Mouse (Mus musculus): Measurements from ENCODE around the gene Col9a2. TPM values are rescaled to one million over a fixed set of nuclear protein-coding genes. Genes with fewer than 3 reads are reported as not detected.
A peak's percentile ranks its signal among the peaks of the same experiment; 100 is the strongest.

Gene Col9a2
- polyA plus RNA-seq, 1 experiment from 2014 or later = 27.8 TPM

DNA sequence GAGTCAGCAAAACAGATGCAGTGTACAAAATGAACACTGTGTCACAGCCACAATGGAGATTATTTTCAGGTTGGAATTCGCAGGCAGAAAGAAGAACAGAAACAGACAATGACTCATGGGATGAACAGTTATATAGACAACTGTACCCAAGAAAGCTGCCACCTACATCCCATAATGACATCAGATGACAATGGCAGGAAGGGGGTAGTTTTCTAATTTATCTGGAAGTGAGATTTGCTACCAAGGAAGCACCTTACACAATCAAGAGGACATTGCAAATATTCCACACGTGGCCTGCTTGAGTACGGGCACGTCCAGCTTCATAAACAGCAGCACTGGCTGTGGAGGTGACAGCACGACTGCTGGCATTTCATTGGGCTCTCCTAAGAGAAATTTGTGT lies 30.0 kb upstream of the Col9a2 start:
- Histone ChIP-seq H3K36me3 (no peaks in the 10 kb centered on the region), H3K4me3 (no peak overlapping the region), H3K4me1 (replicated peaks) (peaks cover 15% of the 10 kb centered on the region), H3K27me3 (no peaks in the 10 kb centered on the region), H3K9me3 (no peaks in the 10 kb centered on the region), H3K4me2 (no peak overlapping the region), H3K27ac (replicated peaks) (no peak overlapping the region), H3K9ac (no peak overlapping the region)
- ATAC-seq (ENCODE audit: low FRiP score, low read depth) = no peak
- WGBS = 86% methylated on average over 5 of the region's 5 CpGs

- Histone ChIP-seq H3K27me3 (no peaks in the 10 kb centered on the region), H3K4me2 (no peak overlapping the region), H3K9me3 (no peaks in the 10 kb centered on the region), H3K4me3 (no peak overlapping the region), H3K36me3 (no peaks in the 10 kb centered on the region), H3K4me1 (replicated peaks) (peaks cover 30% of the 10 kb centered on the region), H3K9ac (no peak overlapping the region), H3K27ac (replicated peaks) (no peak overlapping the region)
- ATAC-seq (ENCODE audit: low FRiP score, low read depth) = no peak
- WGBS = 85% methylated on average over 11 of the region's 11 CpGs
Observed at GRCm38 (mm10) chr4:121010770-121011549, 28.2 kb upstream of the Col9a2 start.

GRCm38 (mm10) chr4:121014594-121015267 lies 24.5 kb upstream of the Col9a2 start:
- 80% methylated on average over 10 of the region's 10 CpGs for WGBS
- no peak for ATAC-seq (ENCODE audit: low FRiP score, low read depth)
- no peak overlapping the region for H3K27ac ChIP-seq (replicated peaks)
- peak overlapping the region; percentile 76; the same call in 1 of the 2 replicates for H3K4me3 ChIP-seq
- H3K9ac ChIP-seq = no peak overlapping the region
- H3K36me3 ChIP-seq = no peaks in the 10 kb centered on the region
- H3K4me2 ChIP-seq = peak overlapping the region; percentile 68
- peaks cover 32% of the 10 kb centered on the region for H3K4me1 ChIP-seq (replicated peaks)
- no peaks in the 10 kb centered on the region for H3K27me3 ChIP-seq
- no peaks in the 10 kb centered on the region for H3K9me3 ChIP-seq

DNA sequence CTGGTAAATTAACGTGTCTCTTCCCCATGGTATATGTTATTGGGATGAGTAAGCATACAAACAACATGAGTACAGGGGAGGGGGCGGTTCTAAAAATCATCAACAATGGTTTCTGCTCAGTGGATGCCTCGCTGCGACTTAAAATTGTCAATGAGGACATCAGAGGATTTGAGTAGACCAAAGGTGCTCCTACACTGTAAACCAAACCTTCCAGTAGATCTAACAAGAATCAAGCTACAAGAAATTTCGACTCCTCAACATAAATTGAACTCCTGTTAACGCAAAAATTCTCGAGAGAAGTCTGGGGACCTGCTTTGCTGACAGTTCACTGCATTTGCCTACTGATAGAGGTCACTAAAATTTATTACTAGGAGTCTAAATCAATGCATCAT lies 23.9 kb upstream of the Col9a2 start:
- H3K27ac ChIP-seq (replicated peaks) = no peak overlapping the region
- peaks cover 29% of the 10 kb centered on the region for H3K4me1 ChIP-seq (replicated peaks)
- WGBS = 86% methylated on average over 7 of the region's 7 CpGs
- ATAC-seq (ENCODE audit: low FRiP score, low read depth) = no peak
- no peak overlapping the region for H3K9ac ChIP-seq
- no peaks in the 10 kb centered on the region for H3K9me3 ChIP-seq
- no peaks in the 10 kb centered on the region for H3K27me3 ChIP-seq
- peak overlapping the region; percentile 76 for H3K4me3 ChIP-seq
- H3K4me2 ChIP-seq = peak overlapping the region; percentile 68
- no peaks in the 10 kb centered on the region for H3K36me3 ChIP-seq

DNA sequence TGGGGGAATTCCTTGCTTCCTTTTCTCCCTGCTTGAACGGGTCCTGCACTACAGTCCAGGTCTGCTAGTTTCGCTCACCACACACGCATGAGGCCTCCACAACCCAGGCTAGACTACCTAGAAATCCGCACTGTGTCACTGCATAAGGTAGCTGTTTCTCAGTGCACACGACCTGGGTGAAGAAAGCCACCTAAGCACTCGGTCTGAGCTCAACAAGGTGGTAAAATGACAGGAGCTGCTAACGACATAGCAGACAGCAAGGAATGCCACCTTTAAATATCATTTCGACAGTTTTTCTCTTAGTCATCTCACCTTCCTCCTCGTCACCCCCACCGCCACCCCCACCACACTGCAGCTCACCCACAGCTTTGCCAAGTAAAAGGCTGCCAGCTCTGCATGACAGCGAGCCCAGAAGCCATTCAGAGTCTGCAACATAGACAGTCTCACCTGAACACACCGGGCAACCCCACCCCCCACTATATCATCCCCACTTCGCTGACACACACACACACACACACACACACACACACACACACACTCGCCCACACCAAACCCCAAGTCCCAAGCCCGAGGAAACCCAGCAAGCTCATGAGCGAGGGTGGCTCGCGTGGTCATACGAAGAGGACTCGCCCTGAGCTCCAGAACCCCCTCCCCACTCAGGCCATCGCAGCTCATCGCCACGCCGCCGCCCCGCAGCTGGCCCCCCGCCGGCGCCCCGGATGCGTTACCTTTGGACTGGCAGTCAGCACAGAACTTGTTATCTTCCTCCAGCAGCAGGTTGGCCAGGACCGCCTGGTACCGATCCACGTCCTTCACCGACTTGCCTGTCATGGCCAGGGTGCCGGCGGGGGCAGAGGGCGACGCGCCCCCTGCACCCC lies 22.9 kb upstream of the Col9a2 start:
- H3K27ac ChIP-seq (replicated peaks) = peak overlapping the region; percentile 82
- ATAC-seq (ENCODE audit: low FRiP score, low read depth) = peak; percentile 44
- H3K4me1 ChIP-seq (replicated peaks) = peaks cover 28% of the 10 kb centered on the region
- WGBS = 5% methylated on average over 38 of the region's 40 CpGs
- no peaks in the 10 kb centered on the region for H3K9me3 ChIP-seq
- no peaks in the 10 kb centered on the region for H3K27me3 ChIP-seq
- H3K4me3 ChIP-seq = peak overlapping the region; percentile 76
- H3K36me3 ChIP-seq = no peaks in the 10 kb centered on the region
- peak overlapping the region; percentile 81 for H3K9ac ChIP-seq
- peak overlapping the region; percentile 68 for H3K4me2 ChIP-seq

DNA sequence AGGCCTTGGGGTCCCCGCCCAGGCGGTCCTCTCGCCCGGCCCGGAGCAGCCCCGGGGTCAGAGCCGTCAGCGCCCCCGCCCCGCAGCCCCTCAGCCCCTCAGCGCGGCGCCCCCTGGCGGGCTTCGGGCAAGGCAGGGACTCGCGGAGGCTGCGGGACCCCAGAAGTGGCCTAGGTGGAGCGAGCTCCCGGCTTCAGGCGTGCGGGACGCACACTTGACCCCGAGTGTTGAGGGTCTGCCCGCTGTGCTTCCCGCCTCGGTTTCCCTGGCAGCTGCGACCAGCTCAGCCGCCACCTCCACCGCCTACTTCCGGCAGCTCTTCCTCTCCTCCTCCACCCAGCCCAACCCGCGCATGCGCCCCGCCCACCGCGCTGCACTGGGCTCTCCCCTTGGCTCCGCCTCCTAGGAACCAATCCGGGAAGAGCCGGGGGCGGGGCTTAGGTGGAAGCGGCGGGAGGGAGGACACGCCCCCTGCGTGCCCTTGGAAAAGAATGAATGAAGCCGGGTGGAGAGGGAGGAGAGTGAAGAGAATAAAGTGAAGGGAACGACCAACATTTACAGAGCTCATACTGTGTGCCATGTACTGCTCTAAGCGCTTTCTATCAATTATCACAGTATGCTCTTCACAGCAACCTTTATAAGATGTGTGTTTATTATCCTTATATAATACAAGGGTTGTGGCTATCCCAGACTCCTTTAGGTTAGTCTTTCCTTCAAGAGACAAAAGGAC lies 22.1 kb upstream of the Col9a2 start, which contains the start of gene Smap2:
Gene Smap2, minus strand, starts transcription at position 320 of the 730 bp plus-strand sequence.
- H3K27ac ChIP-seq (replicated peaks) = peak within 1 kb of the TSS; percentile 82
- H3K4me3 ChIP-seq = peak within 1 kb of the TSS; percentile 76
- H3K9me3 ChIP-seq = no peaks in the 10 kb centered on the region
- H3K9ac ChIP-seq = peak within 1 kb of the TSS; percentile 81
- WGBS = under 1% methylated on average over 43 of the region's 48 CpGs
- no peaks in the 10 kb centered on the region for H3K36me3 ChIP-seq
- peak within 1 kb of the TSS; percentile 68 for H3K4me2 ChIP-seq
- H3K4me1 ChIP-seq (replicated peaks) = peaks cover 24% of the 10 kb centered on the region
- ATAC-seq (ENCODE audit: low FRiP score, low read depth) = peak; percentile 96
- H3K27me3 ChIP-seq = no peaks in the 10 kb centered on the region

DNA sequence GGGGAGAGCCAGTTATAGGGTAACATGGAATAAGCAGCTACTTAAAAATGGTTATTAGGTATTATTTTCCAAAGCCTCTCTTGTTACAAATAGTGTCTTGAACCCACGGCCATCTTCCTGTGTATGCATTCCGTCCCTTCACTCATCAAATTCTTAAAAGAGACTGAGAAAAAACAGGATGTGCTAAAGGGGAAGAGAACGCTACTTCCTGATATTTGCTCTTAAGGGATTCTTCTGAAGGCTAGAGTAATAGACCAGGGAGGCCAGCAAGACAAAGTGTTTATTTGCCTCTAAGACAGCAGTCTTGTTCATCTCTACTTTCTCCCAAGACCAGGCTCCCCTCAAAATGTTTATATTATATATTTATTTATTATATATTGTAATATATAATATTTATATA lies 20.9 kb upstream of the Col9a2 start:
- 90% methylated on average over 3 of the region's 3 CpGs for WGBS
- ATAC-seq (ENCODE audit: low FRiP score, low read depth) = no peak
- peaks cover 24% of the 10 kb centered on the region for H3K4me1 ChIP-seq (replicated peaks)
- no peaks in the 10 kb centered on the region for H3K9me3 ChIP-seq
- no peaks in the 10 kb centered on the region for H3K36me3 ChIP-seq
- H3K27ac ChIP-seq (replicated peaks) = no peak overlapping the region
- no peak overlapping the region for H3K4me3 ChIP-seq
- H3K27me3 ChIP-seq = no peaks in the 10 kb centered on the region
- no peak overlapping the region for H3K4me2 ChIP-seq
- H3K9ac ChIP-seq = no peak overlapping the region

DNA sequence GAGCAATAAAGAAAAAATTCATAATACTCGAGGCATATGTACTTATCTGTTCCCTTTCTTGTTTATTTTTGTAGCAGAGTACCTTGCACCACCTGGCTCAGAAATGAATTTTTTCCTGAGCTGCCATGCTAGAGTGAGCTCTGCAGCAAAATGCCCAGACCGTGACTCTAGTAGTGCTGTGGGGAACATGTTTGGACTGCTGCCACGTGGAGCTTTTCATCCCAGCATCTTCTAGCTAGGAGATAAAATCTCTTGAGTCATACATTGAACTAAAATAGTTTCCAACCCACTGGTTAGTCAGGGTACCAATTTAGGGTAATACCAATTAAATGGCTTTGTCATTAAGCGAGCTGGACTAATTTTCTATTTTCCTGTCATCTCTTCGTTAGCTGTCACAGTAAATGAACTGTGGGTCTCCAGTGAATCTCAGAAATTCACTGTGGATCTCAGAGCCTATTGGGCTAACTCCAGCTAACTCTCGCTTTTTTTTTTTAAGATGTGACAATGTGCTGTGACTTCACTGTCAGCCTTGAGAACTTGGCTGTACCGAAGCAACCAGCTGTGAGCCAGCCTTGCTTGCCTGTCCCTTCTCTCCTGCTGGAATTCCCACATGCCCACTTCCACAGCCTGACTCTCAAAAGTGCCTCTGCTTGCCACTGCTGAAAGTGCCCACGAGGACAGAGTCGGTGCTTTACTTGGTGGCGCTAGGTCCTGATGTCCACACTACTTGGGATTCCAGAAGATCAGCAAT lies 19.0 kb upstream of the Col9a2 start:
- Histone ChIP-seq H3K27ac (replicated peaks) (no peak overlapping the region), H3K4me2 (no peak overlapping the region), H3K4me1 (replicated peaks) (peaks cover 14% of the 10 kb centered on the region), H3K9ac (no peak overlapping the region), H3K27me3 (no peaks in the 10 kb centered on the region), H3K36me3 (no peaks in the 10 kb centered on the region), H3K9me3 (no peaks in the 10 kb centered on the region), H3K4me3 (no peak overlapping the region)
- WGBS = 68% methylated on average over 10 of the region's 10 CpGs
- ATAC-seq (ENCODE audit: low FRiP score, low read depth) = no peak

GRCm38 (mm10) chr4:121021911-121022310 lies 17.3 kb upstream of the Col9a2 start:
- Histone ChIP-seq H3K27me3 (no peaks in the 10 kb centered on the region), H3K27ac (replicated peaks) (no peak overlapping the region), H3K9me3 (no peaks in the 10 kb centered on the region), H3K9ac (no peak overlapping the region), H3K4me3 (no peak overlapping the region), H3K36me3 (no peaks in the 10 kb centered on the region), H3K4me1 (replicated peaks) (peaks cover 5% of the 10 kb centered on the region), H3K4me2 (no peak overlapping the region)
- ATAC-seq (ENCODE audit: low FRiP score, low read depth) = no peak

GRCm38 (mm10) chr4:121023464-121023863 lies 15.7 kb upstream of the Col9a2 start:
- Histone ChIP-seq H3K4me3 (no peak overlapping the region), H3K4me2 (no peak overlapping the region), H3K9me3 (no peaks in the 10 kb centered on the region), H3K9ac (no peak overlapping the region), H3K27ac (replicated peaks) (no peak overlapping the region), H3K27me3 (no peaks in the 10 kb centered on the region), H3K4me1 (replicated peaks) (no peaks in the 10 kb centered on the region), H3K36me3 (no peaks in the 10 kb centered on the region)
- WGBS = 86% methylated on average over 7 of the region's 7 CpGs
- ATAC-seq (ENCODE audit: low FRiP score, low read depth) = no peak

GRCm38 (mm10) chr4:121023941-121024340 lies 15.2 kb upstream of the Col9a2 start:
- Histone ChIP-seq H3K9me3 (no peaks in the 10 kb centered on the region), H3K27me3 (no peaks in the 10 kb centered on the region), H3K4me3 (no peak overlapping the region), H3K36me3 (no peaks in the 10 kb centered on the region), H3K27ac (replicated peaks) (no peak overlapping the region), H3K9ac (no peak overlapping the region), H3K4me2 (no peak overlapping the region), H3K4me1 (replicated peaks) (no peaks in the 10 kb centered on the region)
- no peak for ATAC-seq (ENCODE audit: low FRiP score, low read depth)
- WGBS = 93% methylated on average over 2 of the region's 2 CpGs

Measured in hindbrain, embryonic 15.5 days (tissue).